Mouse (Mus musculus) right cerebral cortex, adult 18-20 months (tissue): ENCODE data around the gene 9230102O04Rik.

Source experiments
- DNase-seq: peaks from one replicate; pipeline ENCODE4 v3.0.0; 2022; ENCODE audit warnings: mixed read lengths

9230102O04Rik gene

DNA sequence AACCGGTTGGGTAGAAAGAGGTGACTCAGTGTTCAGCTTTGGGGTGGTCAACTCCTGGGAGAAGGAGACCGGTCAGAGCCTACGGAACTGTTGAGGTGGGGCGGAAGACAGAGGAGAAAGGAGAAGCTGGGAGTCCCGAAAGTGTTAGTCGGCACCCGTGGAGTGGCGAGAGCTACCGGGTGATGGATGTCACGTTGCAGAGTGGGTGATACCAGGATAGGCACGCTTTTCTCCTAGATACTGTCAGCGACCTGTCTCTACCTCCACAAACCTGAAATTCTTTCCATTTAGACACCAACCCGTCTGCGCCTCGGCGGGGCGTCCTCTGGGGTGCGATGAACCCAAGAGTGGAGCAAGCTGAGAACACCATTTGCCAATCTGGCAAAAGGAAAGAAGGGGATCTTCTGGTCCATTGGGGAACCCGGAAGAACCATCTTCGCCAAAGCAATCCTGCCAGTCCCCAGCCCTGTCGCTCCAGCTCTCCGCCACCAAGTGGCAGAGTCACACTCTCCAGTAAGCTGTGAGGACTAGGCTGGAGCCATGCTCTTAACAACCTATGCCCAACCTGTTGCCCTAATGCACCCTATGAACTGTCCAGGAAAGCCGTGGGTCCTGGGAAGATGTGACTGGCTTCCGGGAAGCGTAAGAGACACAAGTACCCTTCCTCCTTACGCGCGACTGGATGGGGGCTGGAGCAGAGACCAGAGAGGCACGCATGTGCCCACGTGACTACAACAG, at the start of gene 9230102O04Rik:
TSS of gene 9230102O04Rik (minus strand) at position 628 of the 738 bp plus-strand sequence.
- no peak for DNase-seq

GRCm38 (mm10) chr2:9935965-9936364, 46.6 kb upstream of the 9230102O04Rik start:
- DNase-seq: no peak

DNA sequence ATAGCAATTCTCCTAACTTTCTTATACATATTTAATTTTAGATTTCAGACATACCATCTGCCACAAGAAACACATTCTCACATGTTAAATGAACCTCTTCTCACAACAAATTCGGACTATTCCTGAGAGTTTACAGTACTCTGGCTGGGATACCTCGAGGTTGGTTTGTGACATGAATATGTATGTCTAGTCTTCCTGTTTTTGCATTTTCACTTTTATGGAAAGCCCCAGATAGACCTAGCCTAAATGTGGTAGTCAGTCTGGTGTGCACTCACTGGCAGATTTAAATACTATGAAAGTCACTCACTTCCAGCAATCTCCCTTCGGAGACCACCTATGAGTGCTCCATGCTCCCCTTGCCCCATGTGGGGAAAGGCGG, 37.6 kb upstream of the 9230102O04Rik start:
- no peak for DNase-seq

DNA sequence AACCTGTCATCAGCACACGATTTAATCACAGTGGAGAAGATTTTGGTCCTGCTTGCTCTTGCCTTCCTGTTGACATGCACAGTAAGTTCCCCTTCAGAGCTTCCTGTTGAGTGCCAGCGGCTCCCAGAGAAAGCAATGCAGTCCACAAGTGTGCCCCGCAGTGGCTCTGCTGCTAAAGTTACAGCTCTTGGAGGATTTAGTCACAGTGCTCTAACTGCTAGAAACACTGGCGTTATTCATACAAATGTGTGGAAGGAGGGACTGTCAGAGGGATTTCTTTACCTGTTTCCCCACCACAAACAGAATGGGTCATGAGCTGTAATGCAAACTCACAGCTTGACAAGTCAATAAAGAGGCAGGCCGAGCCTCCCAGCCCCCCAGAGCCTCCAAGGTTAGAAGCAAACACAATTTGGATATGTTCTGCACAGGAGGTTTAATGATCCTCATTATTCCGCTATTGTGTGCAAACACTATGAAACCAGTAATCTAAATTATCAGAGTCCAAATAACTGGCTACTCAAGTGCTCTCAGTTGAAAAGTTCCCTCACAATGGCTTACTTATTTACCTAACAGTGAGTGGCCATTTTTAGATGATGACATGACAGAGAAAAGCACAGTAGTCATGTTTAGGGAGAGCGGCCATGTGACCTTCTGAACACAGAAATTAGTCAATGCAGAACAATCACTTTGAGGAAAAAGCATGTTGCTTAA, 37.0 kb upstream of the 9230102O04Rik start:
- DNase-seq: no peak

DNA sequence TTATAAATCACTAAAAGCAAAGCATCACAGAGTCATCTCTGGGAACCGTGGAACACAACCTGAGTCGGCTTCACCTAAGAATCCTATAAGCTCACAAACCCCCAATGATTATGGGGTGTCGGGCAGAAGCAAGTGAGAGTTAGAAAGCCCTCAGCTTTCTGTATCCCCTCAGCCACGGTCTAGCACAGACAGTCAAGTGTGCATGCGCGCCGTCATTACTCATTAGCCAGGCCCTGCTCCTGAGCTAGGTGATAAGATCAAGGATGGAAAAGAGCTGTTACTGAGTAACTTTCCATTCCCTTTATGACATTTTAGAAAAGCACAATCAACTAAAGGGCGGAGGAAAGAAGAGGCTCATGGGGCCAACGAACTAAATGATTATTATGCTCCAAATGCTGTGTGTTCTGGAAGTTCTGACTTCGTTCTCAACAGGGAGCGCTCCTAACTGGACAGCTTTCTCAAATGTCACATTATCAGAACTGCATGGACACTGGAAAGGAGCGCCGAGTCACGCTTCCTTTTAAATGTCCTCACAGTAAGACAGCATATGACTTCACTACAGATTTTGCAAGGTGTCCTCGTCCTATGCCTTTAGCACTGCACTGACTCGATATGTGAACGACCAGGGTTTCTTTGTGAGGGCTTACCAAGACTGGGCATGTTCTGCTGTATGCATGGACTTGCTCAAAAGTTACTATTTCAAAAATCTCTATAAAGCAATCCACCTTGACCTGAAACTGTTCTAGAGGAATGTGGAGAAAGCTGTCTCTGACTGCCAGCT, 29.5 kb upstream of the 9230102O04Rik start:
- no peak for DNase-seq

- no peak for DNase-seq
Measured at GRCm38 (mm10) chr2:9917602-9918001, 28.3 kb upstream of the 9230102O04Rik start.

DNA sequence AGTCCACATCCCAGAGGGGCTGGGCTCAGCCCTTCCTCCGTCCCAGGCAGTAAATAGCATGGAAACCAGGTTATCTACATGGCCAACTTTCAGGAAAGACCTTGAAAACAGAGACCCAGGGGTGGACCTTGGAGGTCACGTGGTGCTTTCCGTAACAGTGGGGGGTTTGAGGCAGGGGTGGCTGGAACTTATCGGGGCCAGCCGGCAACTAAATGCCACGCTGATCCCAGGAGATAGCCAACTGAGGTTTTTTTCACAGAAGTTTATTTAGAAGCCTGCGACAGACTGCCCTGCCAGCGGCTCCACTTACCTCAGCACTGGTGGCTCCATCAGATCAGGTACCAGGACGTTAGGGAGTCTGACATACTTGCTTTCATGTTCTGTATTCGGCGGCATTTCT, 16.7 kb upstream of the 9230102O04Rik start:
- DNase-seq: no peak

DNA sequence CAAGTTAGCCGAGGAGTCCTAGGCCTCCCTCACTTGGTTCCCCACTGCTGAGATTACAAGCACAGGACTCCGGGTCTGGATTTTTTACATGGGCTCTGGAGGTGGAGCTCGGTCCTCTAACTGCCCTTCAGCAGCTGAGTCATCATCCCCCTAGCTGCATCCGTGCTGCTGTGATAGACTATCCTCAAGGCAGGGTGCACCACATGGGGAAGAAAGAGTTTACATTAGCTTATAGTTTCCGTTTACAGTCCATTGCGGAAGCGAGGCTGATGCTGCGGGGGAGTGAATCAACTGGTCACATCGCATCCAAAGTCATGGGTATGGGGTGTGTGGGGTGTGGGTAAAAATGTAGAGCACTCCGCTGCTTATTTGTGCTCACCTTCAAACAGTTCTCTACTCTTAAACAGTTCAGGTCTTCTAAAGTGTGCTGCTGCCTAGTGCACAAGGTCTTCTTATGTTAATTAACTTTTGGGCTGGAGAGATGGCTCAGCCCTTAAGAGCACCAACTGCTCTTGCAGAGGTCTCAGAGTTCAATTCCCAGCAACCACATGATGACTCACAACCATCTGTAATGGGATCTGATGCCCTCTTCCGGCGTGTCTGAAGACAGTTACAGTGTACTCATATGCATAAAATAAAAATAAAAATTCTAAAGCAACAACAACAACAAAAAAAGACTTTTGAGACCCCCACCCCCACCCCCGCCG, 14.7 kb upstream of the 9230102O04Rik start:
- DNase-seq: no peak

DNA sequence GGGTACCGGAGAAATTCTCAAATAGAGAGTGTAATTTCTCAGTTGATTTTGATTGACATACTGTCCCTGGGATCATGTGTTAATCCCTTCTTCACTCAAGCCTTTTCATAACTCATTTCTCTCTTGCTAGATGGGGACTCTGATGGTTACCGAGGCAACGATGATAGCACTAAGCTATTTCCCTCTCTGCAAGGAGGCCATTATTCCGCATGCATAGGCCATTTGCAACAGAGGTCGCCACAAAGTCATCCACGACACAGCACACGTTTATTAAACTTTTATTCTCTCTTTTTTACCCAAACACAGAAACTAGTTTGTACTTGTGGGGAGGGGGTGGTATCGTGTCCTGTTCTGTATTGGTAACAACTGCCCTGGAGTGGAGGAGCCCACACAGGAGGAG, 8.5 kb upstream of the 9230102O04Rik start:
- no peak for DNase-seq

DNA sequence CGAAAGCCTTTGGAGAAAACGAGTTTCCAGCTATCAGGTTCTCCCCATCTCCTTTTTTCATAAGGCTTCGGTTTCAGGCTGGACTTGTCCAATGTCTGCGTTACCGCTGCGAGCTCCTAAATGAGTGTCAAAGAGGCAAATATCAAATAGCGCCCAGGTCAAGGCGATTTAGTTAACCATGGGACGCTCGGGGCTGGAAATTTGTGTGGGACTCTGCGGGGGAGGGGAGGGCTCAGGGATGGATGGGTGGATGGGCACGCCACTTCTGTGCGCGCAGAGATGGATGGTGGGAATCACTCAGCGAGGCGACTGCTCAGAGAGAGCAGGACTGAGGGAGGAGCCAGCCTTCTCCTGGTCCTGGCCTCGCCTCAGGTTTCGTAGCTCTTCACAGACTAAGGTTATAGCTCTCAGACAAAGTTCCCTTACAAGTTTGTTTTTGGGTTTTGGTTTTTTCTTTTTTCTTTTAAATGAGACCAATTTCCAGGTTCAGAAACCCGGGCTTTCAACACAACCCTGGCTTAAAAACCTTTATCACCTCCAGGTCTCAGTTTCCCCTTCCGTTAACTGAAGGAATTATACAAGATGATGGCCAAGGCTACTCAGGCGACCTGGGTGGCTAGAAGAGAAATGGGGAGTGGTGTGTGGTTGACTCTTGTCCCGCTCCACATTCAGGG, 6.9 kb upstream of the 9230102O04Rik start:
- no peak for DNase-seq

GRCm38 (mm10) chr2:9894836-9895593, 5.7 kb upstream of the 9230102O04Rik start:
- no peak for DNase-seq

GRCm38 (mm10) chr2:9893272-9893953, 4.1 kb upstream of the 9230102O04Rik start:
- no peak for DNase-seq

DNA sequence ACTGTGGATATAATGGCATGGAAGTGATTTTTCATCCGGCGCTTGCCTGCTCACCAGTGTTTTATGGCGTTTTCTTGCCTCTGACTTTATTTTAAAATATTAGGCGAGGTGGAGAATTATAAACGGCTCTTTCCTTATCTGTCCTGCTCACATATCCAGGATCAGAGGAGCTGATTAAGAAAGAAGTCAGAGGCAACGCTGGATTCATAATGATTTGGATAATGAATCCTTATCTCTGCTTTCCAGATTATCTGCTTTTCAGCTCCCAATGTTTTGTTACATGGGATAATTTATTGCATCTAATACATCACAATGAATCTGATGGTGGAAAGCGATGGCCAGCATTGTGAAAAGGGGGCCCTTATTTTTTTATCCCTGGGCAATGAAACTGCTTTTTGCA, 3.2 kb upstream of the 9230102O04Rik start:
- DNase-seq: no peak

GRCm38 (mm10) chr2:9890906-9891305, 1.6 kb upstream of the 9230102O04Rik start:
- no peak for DNase-seq

DNA sequence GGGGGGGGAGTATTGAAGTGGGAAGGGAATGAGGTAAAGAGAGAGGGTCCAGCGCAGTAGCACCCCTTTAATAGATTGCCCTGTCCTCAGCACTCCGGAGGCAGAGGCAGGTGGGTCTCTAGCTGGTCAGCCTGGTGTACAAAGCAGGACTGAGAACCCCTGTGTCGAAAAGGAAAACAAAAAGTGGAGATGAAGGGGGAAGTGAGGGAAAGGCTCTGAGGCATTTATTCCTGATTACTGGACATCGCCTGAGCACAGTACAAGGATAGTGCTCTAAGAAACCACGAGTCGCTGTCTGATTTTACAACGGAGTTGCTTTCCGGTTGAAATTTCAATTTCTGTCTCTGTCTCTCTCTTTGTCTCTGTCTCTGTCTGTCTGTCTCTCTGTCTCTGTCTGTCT, 911 bp upstream of the 9230102O04Rik start:
- no peak for DNase-seq

- DNase-seq: no peak
Measured at GRCm38 (mm10) chr2:9889651-9890183, 377 bp upstream of the 9230102O04Rik start, which contains the start of gene Gata3. Gene Gata3, minus strand, starts transcription at chr2:9890034.

DNA sequence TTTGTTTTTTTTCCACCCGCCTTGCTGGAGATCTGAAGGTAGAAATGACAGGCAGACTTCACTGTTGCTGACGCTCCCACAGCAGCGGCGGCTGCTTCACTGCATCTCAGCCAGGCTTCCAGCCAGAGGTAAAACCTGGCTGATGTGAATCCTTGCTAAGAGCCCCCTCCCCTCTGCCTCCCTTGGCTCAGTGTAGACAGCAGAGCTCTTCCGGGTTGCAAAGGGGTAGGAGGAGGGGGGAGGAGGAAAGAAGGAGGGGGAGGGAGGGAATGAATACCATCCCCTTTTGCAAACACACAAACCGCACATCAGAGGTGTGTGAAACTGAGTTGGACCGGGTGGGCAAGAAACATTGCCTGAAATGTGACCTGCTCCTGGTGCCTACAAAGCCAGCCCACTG, 1.7 kb downstream of the 9230102O04Rik start:
- no peak for DNase-seq

GRCm38 (mm10) chr2:9886921-9887610, 2.3 kb downstream of the 9230102O04Rik start:
- no peak for DNase-seq

GRCm38 (mm10) chr2:9886031-9886430, 3.3 kb downstream of the 9230102O04Rik start:
- DNase-seq: no peak

DNA sequence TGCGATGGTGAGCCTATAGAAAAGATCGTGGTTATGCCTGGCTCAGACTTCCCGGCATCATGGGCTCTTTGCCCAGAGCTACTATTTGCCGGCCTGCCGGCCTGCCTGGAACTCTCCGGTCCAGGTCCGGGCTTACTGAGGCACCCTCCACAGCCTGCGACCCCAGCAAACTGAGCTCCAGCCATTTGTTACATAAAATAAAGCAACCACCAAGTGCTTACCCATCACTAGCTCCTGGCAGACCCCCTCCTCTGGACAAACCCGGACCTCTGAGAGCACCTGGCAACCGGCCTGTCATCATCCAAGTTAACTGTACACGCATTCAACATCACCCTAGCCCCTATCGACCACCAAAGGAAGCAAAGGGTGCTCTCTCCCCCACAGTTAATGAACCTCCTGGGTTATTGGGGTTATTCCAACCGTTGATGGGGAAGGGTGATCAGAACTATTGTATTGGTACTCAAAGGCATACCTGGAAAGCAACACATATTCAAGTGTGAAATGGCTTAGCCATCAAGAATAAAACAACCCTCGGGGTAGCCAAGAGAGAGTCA, 4.0 kb downstream of the 9230102O04Rik start:
- DNase-seq: no peak
